Mouse (Mus musculus): Measurements from ENCODE around the gene Olfr1362.

Olfr1362 gene

GRCm38 (mm10) chr13:21613922-21614321 is at the start of gene Olfr1362:
Gene Olfr1362 (minus strand): TSS chr13:21614022.
- in situ Hi-C loops (cut with MboI, MseI), result no loop called here

GRCm38 (mm10) chr13:21663286-21663685 is 49.5 kb upstream of the Olfr1362 start, which contains the start of gene Olfr1361:
Gene Olfr1361 (minus strand): TSS chr13:21663386.
- in situ Hi-C loops (cut with MboI, MseI), result loop anchor here (10.0 kb wide), 1 partner anchor 612 kb away; the partner anchor contains the start of gene Vmn1r195

GRCm38 (mm10) chr13:21642418-21642817 is 28.6 kb upstream of the Olfr1362 start, which contains the start of gene Olfr11:
Gene Olfr11 (minus strand): TSS chr13:21642518.
- in situ Hi-C loops (cut with MboI, MseI), result no loop called here

GRCm38 (mm10) chr13:21591618-21592017 is 22.2 kb downstream of the Olfr1362 start:
- in situ Hi-C loops (cut with MboI, MseI), result no loop called here

GRCm38 (mm10) chr13:21581659-21582058 is 32.2 kb downstream of the Olfr1362 start, which contains the start of gene Olfr1364:
Gene Olfr1364 (minus strand): TSS chr13:21581759.
- in situ Hi-C loops (cut with MboI, MseI), result no loop called here

All from T-helper 2 cell (primary cell).